Mouse (Mus musculus): Measurements from ENCODE around the gene Cep295. TPM values are rescaled to one million over a fixed set of nuclear protein-coding genes. Genes with fewer than 3 reads are reported as not detected.
A peak's percentile ranks its signal among the peaks of the same experiment; 100 is the strongest.

The Cep295 gene
- polyA plus RNA-seq, 1 experiment from 2014 or later: 14.1 TPM

DNA sequence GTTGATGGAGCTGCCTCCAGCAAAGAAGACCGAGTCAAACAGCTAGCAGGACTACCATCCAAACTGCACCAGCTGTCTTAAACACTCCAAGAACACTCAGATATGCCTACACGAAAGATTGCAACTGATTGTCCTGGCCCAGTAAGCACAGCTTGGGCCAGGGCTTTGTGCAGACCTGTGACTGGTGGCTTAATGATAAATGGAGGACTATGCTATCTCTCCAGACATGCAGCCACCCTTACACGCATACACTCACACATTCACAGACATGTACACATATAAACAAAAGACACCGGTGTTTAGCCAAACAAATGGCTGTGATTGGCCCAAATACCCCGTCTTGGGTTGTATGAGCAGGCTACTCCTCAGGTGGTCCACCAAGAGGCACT lies 77.1 kb downstream of the Cep295 start:
- Histone ChIP-seq H3K4me1 (ENCODE audit: control insufficient read depth, insufficient read depth, low read length) (peaks cover 14% of the 10 kb centered on the region), H3K4me3 (ENCODE audit: low read depth, low read length) (peak overlapping the region; percentile 96), H3K36me3 (ENCODE audit: control insufficient read depth, insufficient read depth, low read length) (peaks cover 21% of the 10 kb centered on the region), H3K9ac (ENCODE audit: low read depth, low read length) (peak overlapping the region; percentile 95), H3K9me3 (ENCODE audit: control insufficient read depth, low read length) (no peaks in the 10 kb centered on the region), H3K4me2 (ENCODE audit: low read depth, low read length) (peak overlapping the region; percentile 55), H3K27me3 (replicated peaks; ENCODE audit: control insufficient read depth, insufficient read depth, low read length) (no peaks in the 10 kb centered on the region), H3K27ac (replicated peaks; ENCODE audit: low read depth, low read length) (peak overlapping the region; percentile 61; the same call in 1 of the 2 replicates)
- ATAC-seq (ENCODE audit: low read depth) (no peak), DNase-seq (ENCODE audit: low spot score) (no peak)
- WGBS: 46% methylated on average over 5 of the region's 5 CpGs

DNA sequence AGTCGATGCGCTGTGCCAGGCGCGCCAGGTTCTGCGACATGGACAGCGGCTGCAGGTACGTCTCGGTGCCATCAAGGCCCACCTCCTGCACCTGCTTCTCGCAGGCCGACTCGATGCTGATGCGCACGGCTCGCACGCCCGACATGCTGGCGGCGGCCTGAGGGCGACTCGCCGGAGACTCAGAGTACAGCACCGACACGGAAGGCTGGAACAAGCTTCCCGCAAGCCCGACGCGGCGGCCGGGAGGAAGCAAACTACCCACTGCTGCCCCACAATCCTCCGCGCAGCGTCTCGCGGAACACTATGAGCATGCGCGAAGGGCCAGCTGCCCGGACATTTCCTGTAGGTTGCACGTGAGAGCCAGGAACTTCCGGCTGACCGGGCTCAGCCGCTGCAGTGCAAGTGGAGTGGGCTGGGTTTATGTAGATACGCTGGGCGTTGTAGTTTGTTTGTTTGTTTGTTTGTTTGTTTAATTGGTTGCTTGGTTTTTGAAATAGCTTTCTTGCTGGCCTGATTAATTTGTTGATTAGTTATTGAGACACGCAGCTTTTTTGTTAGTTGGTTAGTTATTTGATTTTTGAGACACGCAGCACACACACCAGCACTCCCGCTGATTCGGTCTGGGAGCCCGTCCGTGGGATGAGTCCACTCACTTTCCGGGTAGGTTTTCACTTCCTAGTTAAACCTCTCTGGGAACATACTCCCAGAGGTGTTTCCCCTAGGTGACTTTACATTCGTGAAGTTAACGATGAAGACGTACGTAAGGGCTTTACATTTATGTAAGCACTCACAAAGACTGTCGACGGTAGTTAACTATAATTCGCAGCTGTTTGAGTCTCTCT lies 77.7 kb downstream of the Cep295 start, which contains the start of gene Med17:
Med17 (minus strand) TSS at position 283 of the 842 bp plus-strand sequence.
- no peaks in the 10 kb centered on the region for H3K9me3 ChIP-seq (ENCODE audit: control insufficient read depth, low read length)
- H3K27ac ChIP-seq (replicated peaks; ENCODE audit: low read depth, low read length): peak within 1 kb of the TSS; percentile 79
- H3K4me2 ChIP-seq (ENCODE audit: low read depth, low read length): peak within 1 kb of the TSS; percentile 55
- H3K4me1 ChIP-seq (ENCODE audit: control insufficient read depth, insufficient read depth, low read length): peaks cover 14% of the 10 kb centered on the region
- peak; percentile 97 for DNase-seq (ENCODE audit: low spot score)
- peak; percentile 98 for ATAC-seq (ENCODE audit: low read depth)
- H3K9ac ChIP-seq (ENCODE audit: low read depth, low read length): peak within 1 kb of the TSS; percentile 95
- peaks cover 27% of the 10 kb centered on the region for H3K36me3 ChIP-seq (ENCODE audit: control insufficient read depth, insufficient read depth, low read length)
- H3K27me3 ChIP-seq (replicated peaks; ENCODE audit: control insufficient read depth, insufficient read depth, low read length): no peaks in the 10 kb centered on the region
- WGBS: 1% methylated on average over 40 of the region's 57 CpGs
- H3K4me3 ChIP-seq (ENCODE audit: low read depth, low read length): peak within 1 kb of the TSS; percentile 96

DNA sequence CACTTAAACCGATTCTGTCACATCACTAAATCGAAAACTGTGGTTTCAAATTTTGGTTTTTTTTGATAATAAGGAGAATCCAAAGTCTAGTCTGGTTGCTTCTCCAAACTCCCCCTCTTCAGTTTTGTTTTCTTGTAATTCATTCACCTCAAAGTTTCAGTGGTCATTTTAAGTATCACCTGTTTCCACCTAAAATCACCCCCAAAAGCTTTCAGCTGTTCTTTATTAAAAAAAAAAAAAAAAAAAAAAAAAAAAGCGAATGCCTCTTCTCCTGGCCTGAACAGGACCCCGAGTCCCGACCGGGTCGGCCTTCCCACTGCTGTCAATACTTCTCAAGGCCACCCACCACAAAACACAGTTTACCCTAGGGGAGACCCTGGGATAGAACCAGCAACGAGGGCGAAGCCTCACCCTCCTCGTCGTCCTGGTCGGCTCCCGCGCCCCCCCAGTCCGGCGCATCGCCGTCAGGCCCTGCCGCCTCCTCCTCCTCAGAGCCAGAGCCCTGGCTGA lies 78.4 kb downstream of the Cep295 start:
- peaks cover 14% of the 10 kb centered on the region for H3K4me1 ChIP-seq (ENCODE audit: control insufficient read depth, insufficient read depth, low read length)
- peaks cover 34% of the 10 kb centered on the region for H3K36me3 ChIP-seq (ENCODE audit: control insufficient read depth, insufficient read depth, low read length)
- H3K4me3 ChIP-seq (ENCODE audit: low read depth, low read length): peak overlapping the region; percentile 96
- H3K27me3 ChIP-seq (replicated peaks; ENCODE audit: control insufficient read depth, insufficient read depth, low read length): no peaks in the 10 kb centered on the region
- no peaks in the 10 kb centered on the region for H3K9me3 ChIP-seq (ENCODE audit: control insufficient read depth, low read length)
- H3K27ac ChIP-seq (replicated peaks; ENCODE audit: low read depth, low read length): peak overlapping the region; percentile 79
- WGBS: 10% methylated on average over 15 of the region's 19 CpGs
- no peak for ATAC-seq (ENCODE audit: low read depth)
- peak overlapping the region; percentile 55 for H3K4me2 ChIP-seq (ENCODE audit: low read depth, low read length)
- H3K9ac ChIP-seq (ENCODE audit: low read depth, low read length): peak overlapping the region; percentile 95
- no peak for DNase-seq (ENCODE audit: low spot score)

DNA sequence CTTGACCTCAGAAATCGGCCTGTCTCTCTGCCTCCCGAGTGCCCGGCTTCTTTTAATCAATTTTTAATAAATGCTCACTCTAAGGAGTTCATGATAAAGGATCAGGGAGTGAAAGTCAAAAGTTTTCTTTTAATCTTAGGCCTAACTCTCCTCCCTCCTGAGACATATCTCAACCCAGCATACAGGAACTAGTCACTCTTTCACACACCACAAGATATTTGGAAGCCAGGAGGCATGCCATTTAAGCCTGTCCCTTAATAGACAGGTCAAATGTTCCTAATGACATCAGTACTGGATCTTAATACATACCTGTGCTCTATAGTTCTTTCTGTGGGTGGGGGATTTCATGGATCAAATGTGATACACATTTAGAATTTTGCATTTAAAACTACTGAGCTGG lies 79.2 kb downstream of the Cep295 start:
- Histone ChIP-seq H3K9ac (ENCODE audit: low read depth, low read length) (no peak overlapping the region; the same call in 1 of the 2 replicates), H3K4me3 (ENCODE audit: low read depth, low read length) (peak overlapping the region; percentile 96; the same call in 1 of the 2 replicates), H3K4me1 (ENCODE audit: control insufficient read depth, insufficient read depth, low read length) (peaks cover 14% of the 10 kb centered on the region), H3K27ac (replicated peaks; ENCODE audit: low read depth, low read length) (no peak overlapping the region), H3K9me3 (ENCODE audit: control insufficient read depth, low read length) (no peaks in the 10 kb centered on the region), H3K27me3 (replicated peaks; ENCODE audit: control insufficient read depth, insufficient read depth, low read length) (no peaks in the 10 kb centered on the region), H3K36me3 (ENCODE audit: control insufficient read depth, insufficient read depth, low read length) (peaks cover 42% of the 10 kb centered on the region), H3K4me2 (ENCODE audit: low read depth, low read length) (peak overlapping the region; percentile 55; the same call in 1 of the 2 replicates)
- DNase-seq (ENCODE audit: low spot score) (no peak), ATAC-seq (ENCODE audit: low read depth) (no peak)
- 93% methylated on average over 3 of the region's 3 CpGs for WGBS

DNA sequence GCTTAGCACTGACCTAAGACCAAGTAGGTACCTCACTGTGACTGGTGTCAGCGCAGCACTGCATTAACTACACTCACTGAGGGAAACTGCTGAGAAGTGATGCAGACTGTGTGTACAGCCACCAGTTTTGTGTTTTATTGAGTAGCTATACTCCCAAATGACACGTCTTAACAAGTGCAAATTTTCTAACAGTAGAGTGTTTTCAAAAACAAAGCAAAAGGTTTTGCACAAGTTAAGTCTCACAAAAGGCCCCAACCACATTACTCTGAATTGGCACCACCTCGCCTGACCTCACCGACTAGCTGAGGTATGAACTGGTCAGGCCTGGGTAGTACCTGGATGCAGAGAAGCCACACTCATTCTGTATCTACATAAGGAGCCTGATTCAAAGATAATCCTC lies 80.7 kb downstream of the Cep295 start:
- no peak overlapping the region for H3K9ac ChIP-seq (ENCODE audit: low read depth, low read length)
- no peak for ATAC-seq (ENCODE audit: low read depth)
- WGBS: 90% methylated on average over 4 of the region's 4 CpGs

DNA sequence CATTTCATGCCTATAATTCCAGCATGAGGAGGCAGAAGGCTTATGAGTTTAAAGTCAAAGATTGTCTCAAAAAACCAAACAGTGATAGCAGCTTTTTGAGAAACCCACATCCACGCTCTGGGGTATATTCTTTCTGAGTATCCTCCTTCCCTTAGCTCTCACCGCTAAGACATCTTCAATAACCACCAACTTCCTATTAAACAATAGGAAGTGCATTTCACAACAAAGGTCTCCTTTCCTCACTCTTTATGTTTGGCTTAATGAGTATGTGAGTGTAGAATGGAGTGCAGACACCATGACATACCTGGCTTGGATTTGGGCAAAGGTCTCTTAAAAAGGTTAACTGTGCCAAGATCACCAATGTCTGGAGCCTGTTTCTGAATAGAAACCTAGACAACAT lies 83.6 kb downstream of the Cep295 start:
- 92% methylated on average over 2 of the region's 2 CpGs for WGBS
- Histone ChIP-seq H3K27ac (replicated peaks; ENCODE audit: low read depth, low read length) (no peak overlapping the region), H3K4me2 (ENCODE audit: low read depth, low read length) (no peak overlapping the region), H3K4me1 (ENCODE audit: control insufficient read depth, insufficient read depth, low read length) (peaks cover 8% of the 10 kb centered on the region; the same call in 1 of the 2 replicates), H3K4me3 (ENCODE audit: low read depth, low read length) (no peak overlapping the region), H3K9ac (ENCODE audit: low read depth, low read length) (no peak overlapping the region), H3K36me3 (ENCODE audit: control insufficient read depth, insufficient read depth, low read length) (peaks cover 85% of the 10 kb centered on the region), H3K27me3 (replicated peaks; ENCODE audit: control insufficient read depth, insufficient read depth, low read length) (no peaks in the 10 kb centered on the region), H3K9me3 (ENCODE audit: control insufficient read depth, low read length) (no peaks in the 10 kb centered on the region)
- ATAC-seq (ENCODE audit: low read depth): no peak
- DNase-seq (ENCODE audit: low spot score): no peak

More for the DNA sequence above, 80.7 kb downstream of the Cep295 start:
- Histone ChIP-seq H3K27me3 (replicated peaks; ENCODE audit: control insufficient read depth, insufficient read depth, low read length) (no peaks in the 10 kb centered on the region), H3K4me1 (ENCODE audit: control insufficient read depth, insufficient read depth, low read length) (peaks cover 14% of the 10 kb centered on the region), H3K9me3 (ENCODE audit: control insufficient read depth, low read length) (no peaks in the 10 kb centered on the region), H3K36me3 (ENCODE audit: control insufficient read depth, insufficient read depth, low read length) (peaks cover 57% of the 10 kb centered on the region), H3K4me3 (ENCODE audit: low read depth, low read length) (no peak overlapping the region), H3K27ac (replicated peaks; ENCODE audit: low read depth, low read length) (no peak overlapping the region), H3K4me2 (ENCODE audit: low read depth, low read length) (no peak overlapping the region)
- no peak for DNase-seq (ENCODE audit: low spot score)

Small RNA genes within 50 kb of the gene (microRNA-seq; reads per million reads assigned to microRNA genes)
- not detected for gene Gm49349 (ENCODE audit: borderline number of aligned reads)
- gene mmu-mir-7650 (ENCODE audit: borderline number of aligned reads): not detected

Other genes starting within 250 kb of the Cep295 start
- 0.18 and 0.31 TPM in 2 replicates for gene Hephl1, start 245.7 kb downstream of the Cep295 start, polyA plus RNA-seq (2014; fragmentation: Nextera tagmentation; extraction: Ambion mirVana)
- 6.3 and 6.4 TPM in 2 replicates for gene Vstm5, start 118.7 kb downstream of the Cep295 start, polyA plus RNA-seq (2014; fragmentation: Nextera tagmentation; extraction: Ambion mirVana)
- gene Med17, start 77.9 kb downstream of the Cep295 start, polyA plus RNA-seq (2014; fragmentation: Nextera tagmentation; extraction: Ambion mirVana): 30.1 and 35.5 TPM in 2 replicates
- gene Taf1d, start 51.6 kb downstream of the Cep295 start, polyA plus RNA-seq (2014; fragmentation: Nextera tagmentation; extraction: Ambion mirVana): 66.5 and 69.2 TPM in 2 replicates
- gene 4931406C07Rik, start 51.3 kb downstream of the Cep295 start, polyA plus RNA-seq (2014; fragmentation: Nextera tagmentation; extraction: Ambion mirVana): 9.5 and 10.1 TPM in 2 replicates
- 5.6 and 7.3 TPM in 2 replicates for gene Smco4, start 135.6 kb upstream of the Cep295 start, polyA plus RNA-seq (2014; fragmentation: Nextera tagmentation; extraction: Ambion mirVana)